Mouse (Mus musculus): ENCODE measurements around the gene Olfr1097.

DNA sequence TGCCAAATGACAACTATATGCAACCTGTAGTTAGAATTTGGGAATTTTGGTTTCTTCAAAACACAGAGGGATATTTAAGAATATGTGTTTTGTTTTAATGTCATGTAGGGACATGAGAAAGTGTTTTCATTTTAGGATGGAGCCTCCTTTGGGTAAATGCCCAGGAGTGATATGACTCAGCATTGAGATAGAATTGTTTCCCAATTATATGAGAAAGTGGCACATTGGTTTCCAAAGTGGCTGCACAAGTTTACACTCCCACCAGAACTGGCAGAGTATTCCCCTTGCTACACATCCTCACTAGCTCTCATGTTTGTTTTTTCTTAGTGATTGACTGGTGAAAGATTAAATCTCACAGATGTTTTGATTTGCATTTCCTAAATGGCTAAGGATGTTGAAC, 34.5 kb upstream of the Olfr1097 start:
- TF ChIP-seq CTCF (conservative IDR thresholded peaks at IDR 0.05; ENCODE audit: insufficient read depth, insufficient read length, low read depth, low read length) = no peak
- no peak for TF ChIP-seq POLR2A (IDR thresholded peaks at IDR 0.05; ENCODE audit: low read depth, low read length)
